Mouse (Mus musculus): ENCODE data around the gene 0610040J01Rik. TPM values are rescaled to one million over a fixed set of nuclear protein-coding genes. Genes with fewer than 3 reads are reported as not detected.

0610040J01Rik gene
- polyA plus RNA-seq, 1 experiment from 2014 or later = 53.4 TPM

DNA sequence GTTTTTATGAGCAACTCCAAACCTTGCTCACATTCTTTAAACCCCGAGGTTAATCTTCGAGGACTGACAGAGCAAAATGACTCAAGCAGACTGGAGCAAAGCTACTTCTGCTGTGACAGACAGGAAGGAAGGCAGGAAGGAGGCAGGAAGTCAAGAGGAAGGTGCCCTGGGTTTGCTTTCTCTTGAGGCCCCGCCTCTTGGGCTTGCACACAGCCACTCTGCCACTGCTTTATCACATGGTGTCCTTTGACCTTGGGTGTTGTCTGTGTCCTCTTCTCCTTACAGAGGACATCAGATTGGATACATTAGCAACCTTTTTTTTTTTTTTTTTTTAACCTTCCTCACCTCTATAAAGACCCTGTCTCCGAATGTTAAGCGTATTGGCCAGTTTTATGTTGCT lies 25.0 kb downstream of the 0610040J01Rik start:
- no peak overlapping the region for H3K27ac ChIP-seq
- ATAC-seq (replicated peaks; ENCODE audit: low FRiP score, low read depth) = no peak
- H3K4me2 ChIP-seq (ENCODE audit: low read length) = no peak overlapping the region
- TF ChIP-seq CTCF (IDR thresholded peaks at IDR 0.05; ENCODE audit: low read depth) = no peak
- WGBS = 74% methylated on average over 5 of the region's 5 CpGs
- H3K9ac ChIP-seq (ENCODE audit: low read depth, low read length) = no peak overlapping the region
- H3K4me3 ChIP-seq (replicated peaks; ENCODE audit: low read depth, low read length) = no peak overlapping the region
- no peaks in the 10 kb centered on the region for H3K36me3 ChIP-seq (ENCODE audit: insufficient read depth, low read length)
- no peaks in the 10 kb centered on the region for H3K9me3 ChIP-seq (replicated peaks; ENCODE audit: low read length)
- no peak for DNase-seq (ENCODE audit: low spot score)
- H3K27me3 ChIP-seq (ENCODE audit: insufficient read depth, low read length) = no peaks in the 10 kb centered on the region
- 0 out of 2 replicates have a peak, but pooled peaks cover 6% of the 10 kb centered on the region for H3K4me1 ChIP-seq (replicated peaks; ENCODE audit: insufficient read depth, low read length)

DNA sequence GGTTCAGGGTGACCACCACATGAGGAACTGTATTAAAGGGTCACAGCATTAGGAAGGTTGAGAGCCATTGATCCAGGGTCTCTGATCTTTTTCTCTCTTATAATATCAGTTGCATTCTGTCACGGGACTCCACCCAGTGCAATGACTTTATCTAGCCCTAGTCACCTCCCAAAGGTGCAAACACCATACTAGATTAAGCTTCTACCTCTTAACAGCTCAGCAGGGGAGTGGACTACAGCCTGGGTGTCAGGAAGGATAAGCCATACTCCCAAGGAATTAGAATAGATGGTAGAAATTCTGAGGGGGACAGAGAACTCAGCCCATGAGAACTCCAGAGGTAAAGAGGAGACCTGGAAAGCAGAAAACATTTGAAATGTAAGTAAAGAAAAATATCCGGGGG lies 25.7 kb downstream of the 0610040J01Rik start:
- no peaks in the 10 kb centered on the region for H3K36me3 ChIP-seq (ENCODE audit: insufficient read depth, low read length)
- no peak overlapping the region for H3K27ac ChIP-seq
- no peaks in the 10 kb centered on the region for H3K27me3 ChIP-seq (ENCODE audit: insufficient read depth, low read length)
- no peak overlapping the region for H3K4me3 ChIP-seq (replicated peaks; ENCODE audit: low read depth, low read length)
- no peaks in the 10 kb centered on the region for H3K9me3 ChIP-seq (replicated peaks; ENCODE audit: low read length)
- H3K9ac ChIP-seq (ENCODE audit: low read depth, low read length) = no peak overlapping the region
- 90% methylated on average over 2 of the region's 2 CpGs for WGBS
- no peak overlapping the region for H3K4me2 ChIP-seq (ENCODE audit: low read length)
- no peak for ATAC-seq (replicated peaks; ENCODE audit: low FRiP score, low read depth)
- TF ChIP-seq CTCF (IDR thresholded peaks at IDR 0.05; ENCODE audit: low read depth) = no peak
- DNase-seq (ENCODE audit: low spot score) = no peak
- H3K4me1 ChIP-seq (replicated peaks; ENCODE audit: insufficient read depth, low read length) = 0 out of 2 replicates have a peak, but pooled peaks cover 6% of the 10 kb centered on the region

DNA sequence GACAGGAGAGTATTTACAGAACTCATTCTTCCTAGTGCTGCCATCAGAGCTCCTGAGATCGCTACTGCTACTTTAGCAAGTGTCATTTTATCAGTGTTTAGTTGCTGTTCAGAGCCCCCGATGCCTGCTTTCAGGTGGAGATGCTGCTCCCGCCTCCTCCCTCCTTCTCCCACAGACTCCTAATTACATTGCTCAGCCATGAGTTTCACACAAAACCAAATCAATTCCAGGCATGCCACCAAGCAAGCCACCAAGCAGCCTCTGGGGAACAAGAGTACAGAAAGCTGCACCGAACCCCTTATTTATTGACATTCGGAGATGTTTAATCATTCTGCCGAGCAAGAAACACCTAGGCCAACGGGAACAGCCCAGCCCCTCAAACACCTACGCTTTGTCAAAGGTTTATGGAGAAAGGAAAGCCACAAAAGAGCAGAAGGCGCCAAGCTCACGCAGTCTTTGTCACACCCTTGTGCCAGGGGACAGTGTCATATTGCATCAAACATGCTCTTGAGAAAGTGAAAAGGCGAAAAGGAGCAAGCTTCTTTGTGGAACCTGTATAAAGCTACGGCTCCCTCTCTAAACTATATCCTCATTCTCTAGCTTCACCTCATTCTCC lies 27.7 kb downstream of the 0610040J01Rik start:
- DNase-seq (ENCODE audit: low spot score) (no peak), ATAC-seq (replicated peaks; ENCODE audit: low FRiP score, low read depth) (no peak)
- Histone ChIP-seq H3K27me3 (ENCODE audit: insufficient read depth, low read length) (no peaks in the 10 kb centered on the region), H3K36me3 (ENCODE audit: insufficient read depth, low read length) (no peaks in the 10 kb centered on the region), H3K4me2 (ENCODE audit: low read length) (no peak overlapping the region), H3K4me1 (replicated peaks; ENCODE audit: insufficient read depth, low read length) (0 out of 2 replicates have a peak, but pooled peaks cover 6% of the 10 kb centered on the region), H3K4me3 (replicated peaks; ENCODE audit: low read depth, low read length) (no peak overlapping the region), H3K27ac (0 out of 2 replicates have a peak overlapping the region, but pooled peaks have one; percentile 13), H3K9ac (ENCODE audit: low read depth, low read length) (no peak overlapping the region), H3K9me3 (replicated peaks; ENCODE audit: low read length) (no peaks in the 10 kb centered on the region)
- TF ChIP-seq CTCF (IDR thresholded peaks at IDR 0.05; ENCODE audit: low read depth) = no peak
- 38% methylated on average over 12 of the region's 12 CpGs for WGBS

DNA sequence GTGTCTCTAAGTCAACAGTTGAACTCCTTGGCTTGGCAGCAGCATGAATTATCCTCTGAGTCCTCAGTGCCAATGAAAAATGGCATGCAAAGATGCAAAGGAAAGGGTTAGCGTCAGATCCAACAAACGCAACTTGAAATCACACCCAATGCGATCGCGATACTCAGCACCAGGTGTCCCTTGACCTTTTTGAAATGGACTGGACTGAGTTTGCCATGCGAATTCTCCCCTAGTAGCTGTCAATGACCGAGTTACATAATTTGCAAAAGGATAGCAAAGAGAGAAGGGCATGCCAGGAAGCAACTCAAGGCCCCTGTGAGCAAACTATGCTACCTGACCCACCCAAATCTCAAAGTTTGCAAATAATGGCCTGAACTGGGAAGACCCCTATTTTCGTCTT lies 34.9 kb downstream of the 0610040J01Rik start:
- no peak for TF ChIP-seq CTCF (IDR thresholded peaks at IDR 0.05; ENCODE audit: low read depth)
- 87% methylated on average over 8 of the region's 8 CpGs for WGBS
- no peak overlapping the region for H3K4me2 ChIP-seq (ENCODE audit: low read length)
- no peak overlapping the region for H3K9ac ChIP-seq (ENCODE audit: low read depth, low read length)
- 0 out of 2 replicates have a peak, but pooled peaks cover 6% of the 10 kb centered on the region for H3K4me1 ChIP-seq (replicated peaks; ENCODE audit: insufficient read depth, low read length)
- H3K9me3 ChIP-seq (replicated peaks; ENCODE audit: low read length) = 0 out of 2 replicates have a peak, but pooled peaks cover 3% of the 10 kb centered on the region
- H3K4me3 ChIP-seq (replicated peaks; ENCODE audit: low read depth, low read length) = no peak overlapping the region
- H3K27me3 ChIP-seq (ENCODE audit: insufficient read depth, low read length) = no peaks in the 10 kb centered on the region
- H3K27ac ChIP-seq = peak overlapping the region; percentile 80
- no peaks in the 10 kb centered on the region for H3K36me3 ChIP-seq (ENCODE audit: insufficient read depth, low read length)
- ATAC-seq (replicated peaks; ENCODE audit: low FRiP score, low read depth) = no peak; the same call in 1 of the 2 replicates
- DNase-seq (ENCODE audit: low spot score) = no peak

DNA sequence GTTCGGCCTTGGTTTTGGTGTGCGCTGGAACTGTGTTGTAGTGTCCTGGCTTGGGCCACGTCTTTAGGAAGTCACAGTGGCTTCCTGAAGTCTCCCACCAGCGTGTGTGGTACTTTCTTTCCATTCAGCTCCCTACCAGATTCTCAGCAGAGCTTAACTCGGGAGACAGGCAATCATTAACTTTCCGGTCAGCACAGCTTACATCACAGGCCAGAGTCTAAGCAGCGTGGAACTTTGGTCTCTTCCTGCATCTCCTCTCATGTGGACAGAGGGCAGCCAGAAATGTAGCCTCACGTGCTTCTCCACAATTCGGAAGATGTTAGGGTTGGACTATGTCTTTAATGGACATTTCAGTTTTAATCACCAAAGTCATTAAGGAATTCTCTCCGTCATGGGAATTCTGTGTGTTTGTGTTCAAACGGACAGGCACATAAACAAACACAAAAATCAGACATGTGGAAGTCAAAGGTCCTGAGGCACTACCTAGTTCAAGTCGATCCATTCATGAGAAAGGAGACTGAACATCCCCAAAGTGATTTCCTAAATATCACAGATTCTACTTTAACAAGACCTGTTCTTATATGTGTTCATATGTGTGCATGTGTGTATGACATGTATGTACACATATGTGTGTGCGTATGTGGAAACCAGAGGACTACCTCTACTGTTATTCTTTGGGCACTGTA lies 35.5 kb downstream of the 0610040J01Rik start:
- peak; percentile 98 for ATAC-seq (replicated peaks; ENCODE audit: low FRiP score, low read depth)
- no peak for TF ChIP-seq CTCF (IDR thresholded peaks at IDR 0.05; ENCODE audit: low read depth)
- DNase-seq (ENCODE audit: low spot score) = peak; percentile 48

DNA sequence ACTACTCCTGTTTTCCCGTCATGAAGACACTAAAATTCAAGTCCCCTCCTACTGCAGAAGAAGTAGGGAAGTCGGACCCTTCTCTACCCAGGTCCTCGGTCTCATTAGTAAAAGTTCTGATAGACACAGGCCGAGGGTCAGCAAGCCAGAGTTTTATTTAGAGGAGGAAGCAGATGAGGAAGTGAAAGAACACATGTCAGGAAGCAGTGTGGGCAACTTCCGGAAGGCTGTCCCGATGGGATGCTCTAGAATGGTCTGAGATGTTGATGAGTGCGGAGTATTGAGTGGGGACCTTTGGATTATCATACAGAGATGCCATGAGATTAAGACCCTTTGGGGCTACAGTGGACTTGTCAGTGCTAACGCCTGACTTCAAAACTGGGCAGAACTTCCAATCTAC lies 46.7 kb downstream of the 0610040J01Rik start:
- no peaks in the 10 kb centered on the region for H3K36me3 ChIP-seq (ENCODE audit: insufficient read depth, low read length)
- ATAC-seq (replicated peaks; ENCODE audit: low FRiP score, low read depth) = no peak
- no peak overlapping the region for H3K4me2 ChIP-seq (ENCODE audit: low read length)
- H3K4me3 ChIP-seq (replicated peaks; ENCODE audit: low read depth, low read length) = no peak overlapping the region
- no peak overlapping the region for H3K27ac ChIP-seq
- no peaks in the 10 kb centered on the region for H3K27me3 ChIP-seq (ENCODE audit: insufficient read depth, low read length)
- WGBS = 82% methylated on average over 8 of the region's 8 CpGs
- TF ChIP-seq CTCF (IDR thresholded peaks at IDR 0.05; ENCODE audit: low read depth) = no peak
- no peaks in the 10 kb centered on the region for H3K4me1 ChIP-seq (replicated peaks; ENCODE audit: insufficient read depth, low read length)
- no peaks in the 10 kb centered on the region for H3K9me3 ChIP-seq (replicated peaks; ENCODE audit: low read length)
- H3K9ac ChIP-seq (ENCODE audit: low read depth, low read length) = no peak overlapping the region
- DNase-seq (ENCODE audit: low spot score) = no peak

More for the DNA sequence above, 35.5 kb downstream of the 0610040J01Rik start:
- Histone ChIP-seq H3K4me1 (replicated peaks; ENCODE audit: insufficient read depth, low read length) (0 out of 2 replicates have a peak, but pooled peaks cover 6% of the 10 kb centered on the region), H3K27ac (peak overlapping the region; percentile 80), H3K36me3 (ENCODE audit: insufficient read depth, low read length) (no peaks in the 10 kb centered on the region), H3K4me3 (replicated peaks; ENCODE audit: low read depth, low read length) (no peak overlapping the region), H3K27me3 (ENCODE audit: insufficient read depth, low read length) (no peaks in the 10 kb centered on the region), H3K9ac (ENCODE audit: low read depth, low read length) (no peak overlapping the region), H3K4me2 (ENCODE audit: low read length) (no peak overlapping the region), H3K9me3 (replicated peaks; ENCODE audit: low read length) (0 out of 2 replicates have a peak, but pooled peaks cover 3% of the 10 kb centered on the region)
- WGBS = 68% methylated on average over 13 of the region's 13 CpGs

Measured in kidney, postnatal 0 days (tissue).